ENCODE assay signal across 17 mouse cellular contexts in genomic region chr5:51930416-51930815, GRCm38 (mm10).
DNase-seq lines count a peak whose midpoint lies in the region; ATAC-seq lines count a peak whose summit lies in the region.
"Had no signal": no experiment of that assay in that cellular context is flagged by ENCODE, and none has a peak within 500 bp of the region (broad histone marks: within the 10 kb centered on the region; RNA-seq: fewer than 3 reads in every experiment).

No protein-coding gene starts in this region.

- 0 out of 2 replicates have a peak, but pooled peaks have one; percentile 13 for ATAC-seq in midbrain, embryonic 12.5 days (ENCODE audit: low FRiP score, low read depth)
- no peak for ATAC-seq in midbrain, embryonic 15.5 days (replicated peaks)
- ATAC-seq: forebrain, embryonic 13.5 days; forebrain, embryonic 15.5 days; forebrain, postnatal 0 days had no signal

- H3K4me1 ChIP-seq in midbrain, embryonic 12.5 days: 0 out of 2 replicates have a peak, but pooled peaks cover 4% of the 10 kb centered on the region
- no peaks in the 10 kb centered on the region for H3K4me1 ChIP-seq in midbrain, embryonic 15.5 days
- H3K4me1 ChIP-seq: embryonic facial prominence, embryonic 12.5 days had no signal

- no peaks in the 10 kb centered on the region for H3K36me3 ChIP-seq in midbrain, embryonic 12.5 days
- H3K36me3 ChIP-seq in midbrain, embryonic 15.5 days (replicated peaks): no peaks in the 10 kb centered on the region
- H3K36me3 ChIP-seq: embryonic facial prominence, embryonic 12.5 days; forebrain, embryonic 15.5 days had no signal

- no peak overlapping the region for H3K4me3 ChIP-seq in midbrain, embryonic 12.5 days
- H3K4me3 ChIP-seq in midbrain, embryonic 15.5 days: no peak overlapping the region
- H3K4me3 ChIP-seq: embryonic facial prominence, embryonic 12.5 days; forebrain, embryonic 13.5 days; forebrain, embryonic 15.5 days had no signal

- peak; percentile 74 for DNase-seq in heart, adult 11 months
- DNase-seq in heart, adult 18-20 months: no peak
- no peak for DNase-seq in adrenal gland, postnatal 4 days (ENCODE audit: low spot score in 2 of 2)
- DNase-seq: adrenal gland, adult 2 months; adrenal gland, postnatal 10 days; adrenal gland, postnatal 25 days; cerebellum, adult 11-12 months; cerebellum, adult 2 months; cerebellum, adult 9-10 months; cerebellum, postnatal 10 days; cerebellum, postnatal 25 days; forebrain, postnatal 0 days had no signal

- WGBS in midbrain, embryonic 12.5 days: 71% methylated on average over 3 of the region's 3 CpGs
- WGBS in midbrain, embryonic 15.5 days: 78% methylated on average over 3 of the region's 3 CpGs

- no peak overlapping the region for H3K9ac ChIP-seq in midbrain, embryonic 12.5 days (replicated peaks)
- H3K9ac ChIP-seq in midbrain, embryonic 15.5 days: no peak overlapping the region
- H3K9ac ChIP-seq: embryonic facial prominence, embryonic 12.5 days; forebrain, embryonic 13.5 days; forebrain, embryonic 15.5 days; forebrain, postnatal 0 days had no signal

- no peaks in the 10 kb centered on the region for H3K27me3 ChIP-seq in midbrain, embryonic 12.5 days
- H3K27me3 ChIP-seq in midbrain, embryonic 15.5 days (replicated peaks): no peaks in the 10 kb centered on the region
- H3K27me3 ChIP-seq: embryonic facial prominence, embryonic 12.5 days; forebrain, embryonic 13.5 days; forebrain, embryonic 15.5 days had no signal

- H3K4me2 ChIP-seq in midbrain, embryonic 12.5 days (replicated peaks): no peak overlapping the region
- H3K4me2 ChIP-seq in midbrain, embryonic 15.5 days: no peak overlapping the region
- H3K4me2 ChIP-seq: embryonic facial prominence, embryonic 12.5 days; forebrain, embryonic 13.5 days; forebrain, embryonic 15.5 days had no signal

- H3K27ac ChIP-seq in midbrain, embryonic 12.5 days (replicated peaks): no peak overlapping the region
- no peak overlapping the region for H3K27ac ChIP-seq in midbrain, embryonic 15.5 days
- H3K27ac ChIP-seq: embryonic facial prominence, embryonic 12.5 days; forebrain, embryonic 13.5 days; forebrain, embryonic 15.5 days had no signal

- H3K9me3 ChIP-seq in midbrain, embryonic 12.5 days: no peaks in the 10 kb centered on the region
- no peaks in the 10 kb centered on the region for H3K9me3 ChIP-seq in midbrain, embryonic 15.5 days
- H3K9me3 ChIP-seq: embryonic facial prominence, embryonic 12.5 days; forebrain, embryonic 13.5 days; forebrain, embryonic 15.5 days had no signal
